Mouse (Mus musculus): Measurements from ENCODE around the gene Il24. TPM values are rescaled to one million over a fixed set of nuclear protein-coding genes. Genes with fewer than 3 reads are reported as not detected.

The Il24 gene
- polyA plus RNA-seq (2014; fragmentation: Nextera tagmentation; extraction: Ambion mirVana): not detected in 2 replicates

DNA sequence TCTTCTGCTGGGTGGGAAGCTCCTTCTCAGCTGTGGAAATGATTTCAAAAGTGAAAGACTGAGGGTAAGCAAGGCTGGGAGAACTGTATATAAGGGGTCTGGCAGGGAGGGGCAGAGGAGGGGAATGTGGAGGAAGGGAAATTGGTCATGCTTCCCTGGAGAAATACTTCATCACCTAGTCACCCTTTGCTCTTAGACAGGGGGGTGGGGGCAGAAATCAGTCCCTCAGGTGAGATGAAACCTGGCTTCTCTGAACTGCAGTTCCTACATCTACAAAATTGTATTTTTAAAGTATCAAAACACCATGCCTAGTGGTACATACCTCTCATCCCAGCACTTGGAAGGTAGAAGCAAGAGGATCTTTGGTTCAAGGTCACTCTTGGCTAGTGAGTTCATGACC is at the start of gene Il24:
TSS of gene Il24 (minus strand) at position 101 of the 400 bp plus-strand sequence.
- H3K9me3 ChIP-seq (ENCODE audit: control insufficient read depth, low read length): no peaks in the 10 kb centered on the region
- no peaks in the 10 kb centered on the region for H3K27me3 ChIP-seq (ENCODE audit: control insufficient read depth, insufficient read depth, low read length)
- H3K4me1 ChIP-seq (ENCODE audit: control insufficient read depth, insufficient read depth, low read length): no peaks in the 10 kb centered on the region
- no peak for ATAC-seq (ENCODE audit: low read depth)
- H3K4me2 ChIP-seq (ENCODE audit: low read depth, low read length): no peak within 1 kb of the TSS
- H3K4me3 ChIP-seq (ENCODE audit: low read depth, low read length): no peak within 1 kb of the TSS
- H3K36me3 ChIP-seq (ENCODE audit: control insufficient read depth, insufficient read depth, low read length): no peaks in the 10 kb centered on the region
- H3K9ac ChIP-seq (replicated peaks; ENCODE audit: low read depth, low read length): no peak within 1 kb of the TSS
- H3K27ac ChIP-seq (ENCODE audit: low read depth, low read length): no peak within 1 kb of the TSS

DNA sequence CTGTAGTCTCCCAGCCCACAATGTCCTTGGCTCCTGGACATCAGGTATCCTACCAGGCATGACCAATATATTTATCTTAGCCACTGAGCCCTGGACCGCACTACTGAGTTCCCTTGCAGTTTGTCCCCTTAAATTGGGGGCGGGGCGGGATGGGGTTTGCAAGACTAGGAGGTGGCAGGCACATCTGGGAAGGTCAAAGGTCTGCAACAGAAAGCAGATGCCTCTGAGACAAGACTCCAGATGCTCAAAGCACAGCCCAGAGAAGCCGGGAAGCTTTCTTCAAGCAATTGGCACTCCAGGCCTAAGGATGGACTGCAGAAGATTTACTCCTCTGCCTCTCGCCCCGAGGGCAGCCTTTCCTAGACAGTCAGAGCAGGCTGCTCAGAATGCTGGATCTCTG is 49.1 kb upstream of the Il24 start:
- no peak overlapping the region for H3K9ac ChIP-seq (replicated peaks; ENCODE audit: low read depth, low read length)
- H3K9me3 ChIP-seq (ENCODE audit: control insufficient read depth, low read length): no peaks in the 10 kb centered on the region
- no peaks in the 10 kb centered on the region for H3K36me3 ChIP-seq (ENCODE audit: control insufficient read depth, insufficient read depth, low read length)
- H3K27me3 ChIP-seq (ENCODE audit: control insufficient read depth, insufficient read depth, low read length): no peaks in the 10 kb centered on the region
- no peak overlapping the region for H3K27ac ChIP-seq (ENCODE audit: low read depth, low read length)
- 49% methylated on average over 6 of the region's 6 CpGs for WGBS
- no peak overlapping the region for H3K4me2 ChIP-seq (ENCODE audit: low read depth, low read length)
- no peaks in the 10 kb centered on the region for H3K4me1 ChIP-seq (ENCODE audit: control insufficient read depth, insufficient read depth, low read length)
- no peak for ATAC-seq (ENCODE audit: low read depth)
- H3K4me3 ChIP-seq (ENCODE audit: low read depth, low read length): no peak overlapping the region

DNA sequence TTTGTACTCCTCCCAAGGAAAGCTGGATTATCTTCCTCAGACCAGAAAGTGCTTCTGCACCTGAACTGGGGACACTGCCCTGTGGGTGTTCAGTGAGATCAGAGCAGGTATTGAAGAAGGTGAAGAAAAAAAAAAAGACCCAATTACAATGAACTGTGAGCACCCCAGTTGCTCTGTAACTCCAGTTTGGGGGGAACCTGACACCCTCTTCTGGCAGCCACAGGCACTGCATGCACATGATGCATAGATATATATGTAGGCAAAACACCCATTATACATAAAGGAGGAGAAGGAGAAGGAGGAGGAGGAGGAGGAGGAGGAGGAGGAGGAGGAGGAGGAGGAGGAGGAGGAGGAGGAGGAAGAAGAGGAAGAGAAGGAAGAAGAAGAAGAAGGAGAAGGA is 39.2 kb upstream of the Il24 start:
- no peaks in the 10 kb centered on the region for H3K27me3 ChIP-seq (ENCODE audit: control insufficient read depth, insufficient read depth, low read length)
- no peak overlapping the region for H3K27ac ChIP-seq (ENCODE audit: low read depth, low read length)
- H3K4me1 ChIP-seq (ENCODE audit: control insufficient read depth, insufficient read depth, low read length): no peaks in the 10 kb centered on the region
- no peak for ATAC-seq (ENCODE audit: low read depth)
- H3K9ac ChIP-seq (replicated peaks; ENCODE audit: low read depth, low read length): no peak overlapping the region
- H3K9me3 ChIP-seq (ENCODE audit: control insufficient read depth, low read length): no peaks in the 10 kb centered on the region
- H3K36me3 ChIP-seq (ENCODE audit: control insufficient read depth, insufficient read depth, low read length): no peaks in the 10 kb centered on the region
- no peak overlapping the region for H3K4me2 ChIP-seq (ENCODE audit: low read depth, low read length)
- no peak overlapping the region for H3K4me3 ChIP-seq (ENCODE audit: low read depth, low read length)

DNA sequence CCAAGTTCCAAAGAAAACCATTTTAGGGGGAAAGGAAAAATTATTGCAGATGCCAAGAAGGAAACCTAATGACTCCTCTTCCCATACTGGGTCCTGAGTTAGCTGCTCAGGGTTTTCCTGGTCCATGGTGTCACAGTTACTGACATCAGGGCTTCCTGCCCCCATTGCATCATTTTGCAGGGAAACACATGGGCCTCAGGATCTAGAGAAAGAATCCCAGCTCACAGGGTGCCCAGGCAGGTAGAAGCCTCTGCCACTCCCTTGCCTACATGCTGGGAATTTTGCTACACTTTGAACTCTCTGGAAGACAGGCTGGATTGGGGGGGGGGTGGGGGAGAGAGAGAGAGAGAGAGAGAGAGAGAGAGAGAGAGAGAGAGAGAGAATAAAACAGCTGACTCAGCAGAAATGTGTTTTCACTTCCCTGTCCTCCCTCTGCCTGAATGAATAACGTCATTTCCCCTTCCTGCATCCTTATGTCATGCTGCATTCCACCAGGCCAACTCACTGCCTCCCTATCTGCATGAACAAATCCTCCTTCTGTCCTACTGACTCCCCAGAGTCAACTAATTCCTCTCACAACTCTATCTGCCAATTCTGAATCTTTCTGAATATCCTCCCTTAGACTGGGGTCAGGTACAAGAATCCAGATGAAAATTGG is 31.2 kb upstream of the Il24 start:
- Histone ChIP-seq H3K4me2 (ENCODE audit: low read depth, low read length) (no peak overlapping the region), H3K4me3 (ENCODE audit: low read depth, low read length) (no peak overlapping the region), H3K27me3 (ENCODE audit: control insufficient read depth, insufficient read depth, low read length) (no peaks in the 10 kb centered on the region), H3K4me1 (ENCODE audit: control insufficient read depth, insufficient read depth, low read length) (no peaks in the 10 kb centered on the region), H3K9me3 (ENCODE audit: control insufficient read depth, low read length) (no peaks in the 10 kb centered on the region), H3K36me3 (ENCODE audit: control insufficient read depth, insufficient read depth, low read length) (no peaks in the 10 kb centered on the region), H3K9ac (replicated peaks; ENCODE audit: low read depth, low read length) (no peak overlapping the region), H3K27ac (ENCODE audit: low read depth, low read length) (no peak overlapping the region)
- no peak for ATAC-seq (ENCODE audit: low read depth)
- WGBS: 33% methylated on average over 1 of the region's 1 CpGs

DNA sequence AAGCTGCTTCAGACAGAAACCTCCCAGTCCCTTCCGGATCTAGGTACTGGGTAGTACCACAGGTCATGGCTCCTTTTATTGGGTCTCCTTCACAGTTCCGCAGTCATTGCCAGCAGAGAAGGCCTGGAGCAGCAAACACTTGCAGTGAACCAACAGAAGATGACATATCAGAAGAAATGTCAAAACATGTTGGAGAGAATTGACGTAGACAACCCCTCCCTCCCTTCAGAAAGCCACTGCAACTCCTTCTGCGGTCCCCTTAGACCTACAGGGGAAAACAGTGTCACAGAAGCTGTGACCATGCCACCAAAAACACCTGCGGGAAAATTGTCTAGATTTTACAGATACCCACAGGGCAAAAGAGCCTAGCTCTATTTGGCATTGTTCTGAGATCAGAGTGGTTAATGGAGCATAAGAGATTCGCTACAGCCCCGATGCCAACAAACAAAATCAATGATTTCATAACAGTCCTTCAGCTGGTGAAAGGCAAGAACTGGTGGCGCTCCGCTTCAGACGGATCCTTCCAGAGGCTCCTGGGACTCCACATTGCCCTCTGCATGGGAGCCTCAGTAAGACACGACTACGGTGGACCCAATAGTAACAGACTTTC is 24.3 kb upstream of the Il24 start, which contains the start of gene Il20:
TSS of gene Il20 (minus strand) at position 51 of the 610 bp plus-strand sequence.
- no peak within 1 kb of the TSS for H3K4me3 ChIP-seq (ENCODE audit: low read depth, low read length)
- H3K4me2 ChIP-seq (ENCODE audit: low read depth, low read length): no peak within 1 kb of the TSS
- WGBS: 78% methylated on average over 12 of the region's 12 CpGs
- H3K36me3 ChIP-seq (ENCODE audit: control insufficient read depth, insufficient read depth, low read length): no peaks in the 10 kb centered on the region
- H3K27me3 ChIP-seq (ENCODE audit: control insufficient read depth, insufficient read depth, low read length): no peaks in the 10 kb centered on the region
- no peaks in the 10 kb centered on the region for H3K9me3 ChIP-seq (ENCODE audit: control insufficient read depth, low read length)
- no peak for ATAC-seq (ENCODE audit: low read depth)
- no peaks in the 10 kb centered on the region for H3K4me1 ChIP-seq (ENCODE audit: control insufficient read depth, insufficient read depth, low read length)
- H3K27ac ChIP-seq (ENCODE audit: low read depth, low read length): no peak within 1 kb of the TSS
- no peak within 1 kb of the TSS for H3K9ac ChIP-seq (replicated peaks; ENCODE audit: low read depth, low read length)

DNA sequence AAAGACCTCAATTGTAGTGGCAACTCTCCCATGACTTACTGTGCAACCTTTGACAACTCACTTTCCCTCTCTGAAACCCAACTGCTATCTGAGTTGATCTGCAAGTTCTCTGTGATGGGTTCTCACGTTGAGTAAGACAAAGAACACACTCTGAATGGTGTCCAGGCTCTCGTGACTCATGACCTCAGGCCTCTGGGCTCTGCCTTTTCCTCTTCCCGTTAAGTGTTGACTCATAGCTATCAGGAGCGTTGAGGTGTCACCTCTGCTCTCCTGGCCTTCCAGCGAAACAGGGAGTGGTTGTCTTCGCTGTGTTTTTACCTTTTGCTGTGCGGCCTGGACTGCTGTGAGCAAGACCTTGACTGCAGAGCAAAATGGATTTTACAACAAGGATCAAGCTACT is 15.3 kb upstream of the Il24 start:
- WGBS: 87% methylated on average over 7 of the region's 7 CpGs
- Histone ChIP-seq H3K9ac (replicated peaks; ENCODE audit: low read depth, low read length) (no peak overlapping the region), H3K27ac (ENCODE audit: low read depth, low read length) (no peak overlapping the region), H3K4me3 (ENCODE audit: low read depth, low read length) (no peak overlapping the region), H3K27me3 (ENCODE audit: control insufficient read depth, insufficient read depth, low read length) (no peaks in the 10 kb centered on the region), H3K4me2 (ENCODE audit: low read depth, low read length) (no peak overlapping the region), H3K36me3 (ENCODE audit: control insufficient read depth, insufficient read depth, low read length) (no peaks in the 10 kb centered on the region), H3K9me3 (ENCODE audit: control insufficient read depth, low read length) (no peaks in the 10 kb centered on the region), H3K4me1 (ENCODE audit: control insufficient read depth, insufficient read depth, low read length) (no peaks in the 10 kb centered on the region)
- ATAC-seq (ENCODE audit: low read depth): no peak

DNA sequence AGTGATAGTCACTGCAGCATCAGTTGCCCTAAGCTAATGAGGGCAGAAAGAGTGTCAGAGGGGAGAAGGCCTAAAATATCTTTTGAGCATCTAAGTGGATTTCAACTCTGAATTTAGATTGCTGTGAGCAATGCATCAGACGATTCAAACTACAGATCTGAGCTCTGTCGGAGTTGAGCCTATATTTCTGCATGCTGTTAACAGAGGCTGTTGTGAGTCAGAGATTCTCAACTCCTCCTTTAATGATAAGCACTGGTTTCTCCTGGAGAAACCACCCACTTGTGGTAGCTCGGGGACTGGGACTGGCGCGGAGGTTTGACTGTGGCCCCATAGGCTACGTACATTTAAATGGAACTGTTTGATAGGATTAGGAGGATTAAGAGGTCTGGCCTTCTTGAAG is 7.2 kb upstream of the Il24 start:
- Histone ChIP-seq H3K9ac (replicated peaks; ENCODE audit: low read depth, low read length) (no peak overlapping the region), H3K27ac (ENCODE audit: low read depth, low read length) (no peak overlapping the region), H3K4me1 (ENCODE audit: control insufficient read depth, insufficient read depth, low read length) (no peaks in the 10 kb centered on the region), H3K4me2 (ENCODE audit: low read depth, low read length) (no peak overlapping the region), H3K27me3 (ENCODE audit: control insufficient read depth, insufficient read depth, low read length) (no peaks in the 10 kb centered on the region), H3K36me3 (ENCODE audit: control insufficient read depth, insufficient read depth, low read length) (no peaks in the 10 kb centered on the region), H3K4me3 (ENCODE audit: low read depth, low read length) (no peak overlapping the region), H3K9me3 (ENCODE audit: control insufficient read depth, low read length) (no peaks in the 10 kb centered on the region)
- WGBS: 82% methylated on average over 6 of the region's 6 CpGs
- no peak for ATAC-seq (ENCODE audit: low read depth)

DNA sequence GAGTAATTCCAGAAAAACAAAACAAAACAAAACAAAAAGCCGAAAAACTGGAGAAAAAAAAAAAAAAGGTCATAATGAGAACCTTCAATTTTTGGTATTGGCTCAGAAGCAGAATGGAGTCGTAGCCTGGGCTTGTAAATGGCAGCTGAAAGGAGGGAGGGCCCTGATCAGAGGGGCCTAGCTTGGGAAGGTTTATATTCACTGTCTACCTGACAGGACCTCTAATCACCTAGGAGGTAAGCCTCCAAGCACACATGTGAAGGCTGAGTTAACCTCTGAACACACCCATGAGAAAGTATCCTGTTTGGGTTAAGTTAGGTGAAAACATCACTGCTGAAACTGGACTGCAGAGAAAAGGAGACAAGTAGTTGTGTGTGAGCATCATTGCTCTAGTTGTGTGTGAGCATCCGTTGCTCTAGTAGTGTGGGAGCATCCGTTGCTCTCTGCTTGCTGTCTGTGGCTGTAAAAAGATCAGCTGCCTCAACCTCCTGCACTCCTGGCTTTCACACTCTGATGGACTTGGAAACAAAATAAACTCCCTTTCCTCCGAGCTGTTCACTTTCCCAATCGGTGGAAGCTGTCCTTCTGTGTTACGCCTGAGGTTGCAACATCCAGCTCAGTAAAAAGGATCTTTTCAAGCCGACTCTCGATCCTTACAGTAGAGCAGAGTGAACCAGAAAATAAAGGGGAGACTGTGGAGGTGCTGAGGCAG is 6.2 kb upstream of the Il24 start:
- Histone ChIP-seq H3K36me3 (ENCODE audit: control insufficient read depth, insufficient read depth, low read length) (no peaks in the 10 kb centered on the region), H3K9ac (replicated peaks; ENCODE audit: low read depth, low read length) (no peak overlapping the region), H3K4me3 (ENCODE audit: low read depth, low read length) (no peak overlapping the region), H3K9me3 (ENCODE audit: control insufficient read depth, low read length) (no peaks in the 10 kb centered on the region), H3K27ac (ENCODE audit: low read depth, low read length) (no peak overlapping the region), H3K27me3 (ENCODE audit: control insufficient read depth, insufficient read depth, low read length) (no peaks in the 10 kb centered on the region), H3K4me2 (ENCODE audit: low read depth, low read length) (no peak overlapping the region), H3K4me1 (ENCODE audit: control insufficient read depth, insufficient read depth, low read length) (no peaks in the 10 kb centered on the region)
- ATAC-seq (ENCODE audit: low read depth): no peak
- WGBS: 71% methylated on average over 9 of the region's 9 CpGs

DNA sequence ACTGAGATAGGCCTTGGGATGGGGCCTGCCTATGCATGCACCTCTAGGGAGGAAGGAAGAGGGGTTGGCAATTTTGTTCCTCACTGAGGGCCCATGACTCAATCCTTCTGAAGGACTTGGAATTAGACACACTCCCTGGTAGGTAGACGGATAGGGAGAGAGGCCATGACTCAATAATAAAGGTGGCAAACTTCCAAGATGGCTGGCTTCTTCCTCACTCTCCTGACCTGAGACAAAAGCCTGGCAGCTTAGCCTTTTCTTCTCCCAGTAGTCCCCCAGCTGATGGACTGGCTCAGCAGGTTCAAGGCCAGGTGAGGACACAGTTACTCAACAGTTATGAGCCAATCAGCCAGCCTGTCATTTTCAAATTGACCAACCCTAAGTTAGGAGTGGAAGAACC is 5.2 kb upstream of the Il24 start:
- Histone ChIP-seq H3K9me3 (ENCODE audit: control insufficient read depth, low read length) (no peaks in the 10 kb centered on the region), H3K27ac (ENCODE audit: low read depth, low read length) (no peak overlapping the region), H3K4me2 (ENCODE audit: low read depth, low read length) (no peak overlapping the region), H3K9ac (replicated peaks; ENCODE audit: low read depth, low read length) (no peak overlapping the region), H3K4me3 (ENCODE audit: low read depth, low read length) (no peak overlapping the region), H3K36me3 (ENCODE audit: control insufficient read depth, insufficient read depth, low read length) (no peaks in the 10 kb centered on the region), H3K27me3 (ENCODE audit: control insufficient read depth, insufficient read depth, low read length) (no peaks in the 10 kb centered on the region), H3K4me1 (ENCODE audit: control insufficient read depth, insufficient read depth, low read length) (no peaks in the 10 kb centered on the region)
- 57% methylated on average over 1 of the region's 1 CpGs for WGBS
- ATAC-seq (ENCODE audit: low read depth): no peak
